Mouse (Mus musculus) regulatory T cell (primary cell): ENCODE measurements around the gene Cmtr1.

Experiments
- in situ Hi-C: fragments of 300-600 bp; cut with MboI, MseI; formaldehyde crosslinking; loops from one replicate; pipeline ENCODE4 v1.15.1; 2025; ENCODE audit warnings: high pct_unique_total_duplicates

Cmtr1 gene

DNA sequence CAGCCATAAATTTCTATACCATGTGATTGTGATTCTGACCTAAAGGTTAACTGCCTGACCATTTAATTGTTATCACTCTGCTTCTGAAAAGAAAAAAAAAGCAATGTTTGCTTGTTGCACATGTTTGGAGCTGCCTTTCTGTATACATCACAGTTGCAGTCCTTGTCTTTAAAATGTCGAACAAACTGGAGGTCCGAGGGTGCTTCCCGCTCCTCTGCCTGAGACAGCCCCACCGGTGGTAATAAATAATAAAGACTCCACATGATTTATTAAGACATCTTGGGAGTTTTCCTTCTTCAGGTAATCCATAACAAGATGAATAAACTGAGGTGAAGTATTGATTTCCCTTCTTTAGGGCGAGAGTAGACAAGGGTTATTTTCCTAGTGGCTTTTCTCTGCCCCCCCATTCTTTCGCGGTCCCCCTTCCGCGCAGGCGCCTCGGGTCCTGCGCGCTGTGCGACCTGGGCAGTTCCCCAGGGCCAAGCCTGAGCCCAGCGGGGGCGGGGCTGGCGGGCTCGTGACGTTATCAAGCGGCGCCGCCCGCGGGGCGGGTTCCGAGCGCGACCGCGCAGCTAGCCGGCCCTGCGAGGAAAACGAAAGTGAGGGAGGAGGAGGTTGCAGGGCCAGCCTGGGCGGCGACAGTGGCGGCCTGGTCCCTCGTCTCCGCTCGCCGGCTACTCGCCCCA lies at the start of gene Cmtr1:
Gene Cmtr1, plus strand, starts transcription at position 520 of the 686 bp plus-strand sequence.
- in situ Hi-C loops, result no loop called here

DNA sequence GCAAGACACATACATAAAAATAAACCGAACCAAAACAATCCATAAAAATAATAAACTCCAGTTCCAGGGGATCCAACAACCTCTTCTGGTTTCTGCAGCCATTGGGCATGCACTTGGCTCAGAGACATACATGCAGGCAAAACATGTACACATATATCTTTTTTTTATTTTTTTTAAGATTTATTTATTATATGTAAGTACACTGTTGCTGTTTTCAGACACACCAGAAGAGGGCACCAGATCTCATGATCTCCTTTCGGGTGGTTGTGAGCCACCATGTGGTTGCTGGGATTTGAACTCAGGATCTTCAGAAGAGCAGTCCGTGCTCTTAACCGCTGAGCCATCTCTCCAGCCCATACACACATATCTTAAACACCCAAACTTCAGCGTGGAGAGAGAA lies 46.9 kb upstream of the Cmtr1 start:
- in situ Hi-C loops, result loop anchor here (5.0 kb wide), 1 partner anchor 86 kb away; no protein-coding TSS in a partner anchor

DNA sequence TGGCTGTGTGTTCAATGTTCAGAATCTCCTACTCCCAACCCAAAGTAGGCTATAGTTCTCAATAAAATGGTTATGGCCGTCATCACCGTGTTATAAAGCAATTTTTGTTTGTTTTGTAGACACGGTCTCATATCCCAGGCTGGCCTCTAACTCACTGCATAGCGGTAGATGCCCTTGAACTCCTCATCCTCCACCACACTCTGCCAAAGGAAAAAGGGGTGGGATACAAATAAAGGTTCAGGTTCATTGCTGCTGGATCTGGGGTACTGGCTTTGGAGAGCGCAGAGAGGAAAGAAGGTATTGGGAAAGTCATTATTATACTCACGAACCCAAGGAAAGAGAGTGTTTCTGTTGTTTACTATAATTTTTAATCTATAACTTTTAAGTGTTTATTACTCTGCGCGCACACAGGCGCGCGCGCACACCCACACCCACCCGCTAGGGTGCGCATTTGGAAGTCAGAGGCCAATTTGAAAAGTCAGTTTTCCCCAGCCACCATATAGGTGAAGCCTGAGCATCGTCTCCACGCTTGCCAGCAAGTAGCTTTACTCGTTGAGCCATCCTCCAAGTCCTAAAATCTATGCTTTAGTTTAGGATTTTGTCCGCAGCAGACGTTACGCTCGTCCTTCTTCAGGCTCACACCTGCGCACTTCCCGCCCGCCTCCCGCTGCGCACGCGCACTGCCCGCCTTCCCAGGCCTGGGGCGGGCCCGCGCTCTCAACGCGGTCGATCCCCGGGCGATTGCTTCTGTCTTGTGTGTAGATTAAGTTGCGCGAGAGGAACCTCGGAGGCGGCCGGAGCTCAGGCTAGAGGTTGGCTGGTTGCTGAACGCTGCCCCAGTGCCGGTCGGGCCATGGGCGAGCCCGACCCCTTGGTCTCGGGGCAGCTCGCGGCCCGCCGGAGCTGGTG lies 46.0 kb upstream of the Cmtr1 start, which contains the start of the genes Rnf8 and Gm28043:
Gene Rnf8, plus strand, starts transcription at position 676 of the 909 bp plus-strand sequence.
Gene Gm28043, plus strand, starts transcription at position 762 of the 909 bp plus-strand sequence.
- in situ Hi-C loops, result loop anchor here (5.0 kb wide), 1 partner anchor 87 kb away; no protein-coding TSS in a partner anchor

DNA sequence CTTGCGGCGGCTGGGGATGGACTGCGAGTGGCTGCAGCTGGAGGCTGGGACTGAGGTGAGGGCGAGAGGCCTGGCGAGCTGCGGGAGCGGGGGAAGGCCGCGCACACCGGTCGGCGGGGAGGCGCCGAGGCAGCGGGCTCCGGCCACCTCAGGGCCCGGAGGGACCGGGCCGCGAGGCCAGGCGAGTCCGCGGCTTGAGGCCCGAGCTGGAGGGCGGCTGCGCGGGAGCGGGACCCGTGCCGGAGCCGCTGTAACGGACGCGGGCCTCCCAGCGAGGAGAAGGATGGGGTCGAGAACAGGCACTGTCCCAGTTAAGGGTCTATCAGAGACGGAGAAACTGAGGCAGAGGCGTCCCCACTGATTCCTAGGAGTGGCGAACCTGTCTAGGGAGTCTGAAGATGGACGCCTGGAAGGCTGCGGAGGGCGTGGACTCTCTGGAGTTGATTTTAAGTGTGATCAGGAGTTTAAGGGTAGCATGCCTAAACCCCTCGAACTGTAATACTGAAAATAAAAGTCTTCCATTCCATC lies 45.3 kb upstream of the Cmtr1 start:
- in situ Hi-C loops, result no loop called here

DNA sequence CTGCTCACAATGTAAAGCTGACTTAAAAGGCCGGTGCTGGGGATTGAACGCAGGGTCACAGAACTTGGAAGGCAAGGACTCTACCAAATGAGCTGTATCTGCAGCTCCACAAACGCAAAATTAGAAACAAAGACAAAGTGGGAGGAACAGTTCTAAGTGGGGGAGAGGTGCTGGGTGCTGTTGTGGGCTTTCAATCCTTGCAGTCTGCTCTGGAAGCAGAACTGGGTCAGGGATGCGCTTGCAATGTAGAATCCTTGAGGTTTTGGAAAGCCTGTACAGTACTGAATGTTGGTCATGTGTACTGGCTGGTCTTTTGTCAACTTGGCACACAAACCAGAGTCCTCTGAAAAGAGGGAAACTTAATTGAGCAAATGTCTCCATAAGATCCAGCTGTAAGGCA lies 44.8 kb upstream of the Cmtr1 start:
- in situ Hi-C loops, result no loop called here

DNA sequence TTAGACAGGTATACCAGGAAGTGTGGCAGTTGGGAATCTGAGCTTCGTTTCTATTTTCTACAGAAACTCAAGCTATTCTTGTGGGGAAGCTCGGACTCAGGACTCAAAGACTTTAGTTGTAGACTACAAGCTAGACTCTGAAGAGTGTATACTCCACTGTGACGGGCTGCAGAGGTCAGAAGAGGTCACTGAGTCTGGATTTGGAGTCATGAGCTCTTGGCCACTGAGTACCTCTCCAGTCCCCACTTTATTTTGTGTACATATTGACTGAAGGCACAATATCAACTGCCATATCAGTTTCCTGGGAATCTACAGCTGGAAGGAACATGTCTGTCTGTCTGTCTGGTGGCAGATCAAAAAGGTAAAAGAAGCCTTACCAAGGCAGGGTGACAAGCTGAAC lies 41.2 kb upstream of the Cmtr1 start:
- in situ Hi-C loops, result no loop called here

DNA sequence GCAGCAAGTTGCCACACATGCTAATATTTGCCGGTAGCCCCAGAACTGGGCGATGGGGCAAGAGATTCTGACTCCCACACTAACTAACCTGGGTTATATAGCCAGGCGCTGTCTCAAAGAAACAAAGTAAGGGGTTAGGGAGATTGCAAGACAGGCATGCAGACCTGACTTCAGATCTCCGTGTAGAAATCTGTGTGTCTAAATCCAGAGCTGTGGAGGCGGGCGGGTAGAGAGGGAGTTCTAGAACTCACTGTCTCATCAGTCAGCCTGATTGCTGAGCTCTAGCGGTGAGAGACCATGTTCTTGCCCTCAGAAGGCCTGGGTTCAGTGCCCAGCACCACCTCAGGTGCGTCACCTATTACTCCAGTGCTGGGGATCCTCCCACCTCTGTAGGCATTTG lies 36.9 kb upstream of the Cmtr1 start:
- in situ Hi-C loops, result no loop called here

DNA sequence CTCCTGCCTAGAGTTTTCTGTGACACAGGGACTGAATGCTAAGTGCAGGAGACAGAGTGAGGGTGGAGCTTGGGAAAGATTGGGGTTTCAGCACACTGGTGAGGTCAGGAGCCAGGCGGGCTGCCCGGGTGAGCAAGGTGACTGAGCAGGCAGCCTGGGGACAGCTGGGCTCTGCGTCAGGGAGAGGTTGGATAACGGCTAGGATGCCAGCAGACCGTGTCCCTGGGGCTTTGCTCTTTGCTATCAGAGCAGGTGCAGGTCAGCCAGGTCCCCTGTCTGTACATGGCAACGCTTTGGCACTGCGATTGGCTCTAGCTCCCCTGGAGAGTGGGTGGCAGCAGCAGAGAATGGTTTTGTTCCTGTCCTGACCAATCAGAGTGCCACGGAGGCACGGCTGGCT lies 33.1 kb upstream of the Cmtr1 start:
- in situ Hi-C loops, result no loop called here

DNA sequence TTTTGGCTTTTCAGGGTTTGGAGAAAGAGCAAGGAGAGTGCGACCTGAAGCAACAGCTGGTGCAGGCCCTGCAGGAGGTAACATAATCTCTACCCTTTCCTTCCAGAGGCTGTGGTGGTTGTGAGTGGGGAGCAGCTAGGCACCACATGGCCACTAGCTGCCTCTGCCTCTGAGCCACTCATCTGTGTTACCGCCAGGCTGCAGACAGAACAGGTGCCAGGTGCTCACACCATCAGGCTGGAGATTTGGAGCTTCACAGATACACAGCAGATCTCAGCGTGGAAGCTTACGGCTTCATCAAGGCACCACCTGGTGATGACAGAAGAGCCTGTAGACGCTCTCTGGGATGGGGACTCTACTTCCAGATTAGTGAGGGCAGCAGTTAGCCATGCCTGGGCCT lies 31.4 kb upstream of the Cmtr1 start:
- in situ Hi-C loops, result no loop called here

DNA sequence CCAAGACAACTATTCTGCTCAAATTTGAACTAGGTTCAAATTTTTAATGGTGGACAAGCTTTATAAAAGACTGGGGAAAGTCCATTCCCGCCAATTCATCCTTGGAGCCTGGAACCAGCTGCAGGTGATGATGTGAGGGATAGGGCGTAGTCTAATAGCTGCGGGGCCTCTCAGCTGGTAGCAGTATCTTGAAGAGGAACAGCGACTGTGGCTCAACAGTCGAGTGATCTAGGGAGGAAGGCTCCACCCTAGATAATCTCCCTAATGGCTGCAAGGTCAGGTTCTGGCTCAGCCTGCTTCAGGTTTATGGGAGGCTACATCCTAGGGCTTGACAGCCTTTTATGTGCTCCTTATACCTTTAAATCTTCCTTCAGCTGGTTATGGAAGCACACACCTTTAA lies 30.8 kb upstream of the Cmtr1 start:
- in situ Hi-C loops, result no loop called here

DNA sequence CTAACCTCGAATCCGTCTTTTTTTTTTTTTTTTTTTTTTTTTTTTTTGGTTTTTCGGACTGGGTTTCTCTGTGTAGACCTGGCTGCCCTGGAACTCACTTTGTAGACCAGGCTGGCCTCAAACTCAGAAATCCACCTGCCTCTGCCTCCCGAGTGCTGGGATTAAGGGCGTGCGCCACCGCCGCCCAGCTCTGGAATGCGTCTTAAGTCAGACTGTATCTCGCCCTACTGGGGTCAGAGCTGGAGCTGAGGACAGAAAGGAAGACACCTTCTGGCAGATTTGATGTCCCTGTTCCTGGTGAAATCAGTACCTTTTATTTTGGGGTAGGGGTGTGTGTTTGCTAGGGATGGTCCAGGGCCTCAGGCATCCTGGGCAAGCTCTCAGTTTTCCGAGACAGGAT lies 28.1 kb upstream of the Cmtr1 start:
- in situ Hi-C loops, result no loop called here

DNA sequence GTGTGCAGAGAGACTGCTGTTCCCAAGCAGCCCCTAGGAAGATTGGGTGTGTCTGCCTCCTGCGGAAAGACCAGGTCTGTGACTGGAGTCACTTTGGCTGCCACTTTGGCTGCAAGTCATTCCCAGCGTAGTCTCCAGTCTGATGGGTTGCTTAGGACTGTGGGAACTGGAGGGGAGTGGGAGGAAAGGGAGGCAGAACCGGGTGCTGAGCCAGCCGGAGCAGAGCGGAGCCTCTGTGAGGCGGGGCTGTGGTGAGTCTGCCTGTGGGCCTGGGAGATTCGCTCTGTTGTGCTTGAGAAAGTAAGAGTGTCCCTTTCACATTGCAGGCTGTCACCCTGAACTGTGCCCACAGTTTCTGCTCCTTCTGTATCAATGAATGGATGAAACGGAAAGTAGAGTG lies 24.9 kb upstream of the Cmtr1 start:
- in situ Hi-C loops, result no loop called here

DNA sequence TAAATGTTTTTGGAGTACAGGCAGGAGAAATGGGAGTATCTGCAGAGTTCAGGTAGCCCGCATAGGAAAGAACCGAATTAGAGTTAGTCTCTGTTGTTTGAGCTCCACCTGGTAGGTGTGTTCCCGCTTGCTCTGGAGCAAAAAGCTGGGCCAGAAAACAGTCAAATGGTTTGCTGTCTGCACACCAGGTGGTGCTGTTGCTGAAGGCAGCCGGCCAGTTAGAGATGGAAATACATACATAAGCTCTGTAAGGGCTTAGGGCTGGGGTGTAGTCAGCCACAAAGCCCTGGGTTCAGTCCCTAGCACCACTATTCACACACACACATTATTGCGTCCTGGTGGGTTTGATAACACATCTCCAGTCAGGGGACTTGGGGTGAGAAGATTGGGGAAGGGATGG lies 24.3 kb upstream of the Cmtr1 start:
- in situ Hi-C loops, result no loop called here

DNA sequence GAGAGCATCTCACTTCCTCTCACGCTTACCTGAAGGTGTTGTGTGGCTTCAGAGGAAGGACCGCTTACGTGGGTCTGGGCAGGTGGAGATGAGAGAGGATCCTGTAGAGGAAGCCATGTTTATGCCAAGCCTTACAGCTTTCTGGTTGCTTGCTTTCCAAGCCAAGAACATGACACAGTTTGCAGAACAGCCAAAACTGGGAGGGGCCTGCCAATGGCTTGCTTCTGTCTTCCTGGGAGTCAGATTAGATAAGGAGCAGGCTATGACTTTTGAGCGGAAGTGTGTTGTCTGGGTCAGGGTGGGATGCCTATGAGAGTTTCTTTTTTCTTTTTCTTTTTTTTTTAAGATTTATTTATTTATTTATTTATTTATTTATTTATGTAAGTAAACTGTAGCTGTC lies 23.0 kb upstream of the Cmtr1 start:
- in situ Hi-C loops, result no loop called here

DNA sequence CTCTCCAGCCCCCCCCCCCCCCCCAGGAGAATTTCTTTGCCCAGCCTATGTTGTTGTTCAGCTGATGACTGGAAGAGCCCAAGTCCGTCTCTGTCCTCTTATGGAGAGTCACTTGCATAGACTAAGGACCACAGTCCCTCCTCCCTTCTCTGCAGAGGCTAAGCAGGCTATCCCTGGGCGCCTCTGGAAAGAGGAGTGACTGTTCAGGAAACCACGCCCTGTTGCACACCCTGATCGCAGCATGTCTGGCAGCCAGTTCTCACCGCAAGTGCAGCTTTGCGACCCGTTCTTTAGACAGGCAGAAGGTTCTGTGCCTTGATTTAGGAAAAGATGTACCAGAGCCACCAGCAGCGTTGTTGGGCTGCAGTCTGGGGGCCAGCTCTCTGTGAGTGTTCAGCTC lies 22.5 kb upstream of the Cmtr1 start:
- in situ Hi-C loops, result no loop called here

DNA sequence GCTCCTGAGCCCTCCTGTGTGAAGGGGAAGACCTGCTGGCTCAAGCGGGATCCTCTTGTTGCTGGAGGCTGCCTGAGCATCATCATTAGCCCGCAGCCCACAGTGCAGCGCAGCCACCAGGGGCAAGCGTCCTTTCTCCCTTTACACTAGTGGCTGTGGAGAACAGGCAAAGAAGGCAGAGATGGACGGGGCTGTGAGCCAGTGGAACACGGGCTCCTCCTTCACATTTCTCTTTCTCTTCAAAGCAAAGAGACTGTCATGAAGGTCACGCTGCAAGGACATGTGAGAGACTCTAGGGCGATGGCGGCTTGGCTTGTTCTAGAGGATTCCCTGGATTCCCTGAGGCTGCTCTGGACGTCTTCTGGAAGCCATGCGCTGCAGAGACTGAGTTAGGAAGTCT lies 19.4 kb upstream of the Cmtr1 start:
- in situ Hi-C loops, result no loop called here

DNA sequence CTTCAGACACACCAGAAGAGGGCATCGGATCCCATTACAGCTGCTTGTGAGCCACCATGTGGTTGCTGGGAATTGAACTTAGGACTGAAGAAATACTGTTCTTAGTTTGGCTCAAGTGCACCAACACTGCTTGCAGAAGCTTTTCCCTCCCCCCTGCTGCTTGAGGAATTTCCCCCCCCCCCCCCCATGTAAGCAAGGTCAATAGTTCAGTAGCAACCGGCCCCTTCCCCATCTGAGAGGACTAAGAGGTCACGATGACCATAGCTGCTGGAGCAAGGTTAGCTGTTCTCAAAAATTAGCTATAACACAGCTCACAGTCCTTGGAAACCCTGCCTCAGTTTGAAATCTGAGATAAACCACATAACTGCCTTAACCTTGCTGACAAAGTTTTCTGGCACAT lies 18.2 kb upstream of the Cmtr1 start:
- in situ Hi-C loops, result no loop called here

DNA sequence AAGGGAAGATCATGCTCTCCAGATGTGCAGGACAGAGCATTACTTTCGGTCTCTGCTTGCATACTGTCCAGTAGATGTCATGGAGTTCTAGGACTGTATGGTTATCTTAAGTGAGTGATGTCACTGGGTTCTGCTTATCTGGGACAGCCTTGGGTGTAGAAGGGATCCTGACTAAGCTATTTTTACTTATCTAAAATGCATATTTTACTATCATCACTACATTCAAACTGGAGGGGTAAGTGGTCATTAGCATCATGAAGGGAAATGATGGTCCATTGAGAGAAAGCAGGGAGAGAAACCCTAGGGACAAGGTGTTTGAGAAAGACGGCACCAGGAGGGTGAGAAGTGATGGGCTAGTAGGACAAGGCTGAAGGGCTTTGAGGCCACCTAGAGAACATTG lies 2.1 kb upstream of the Cmtr1 start:
- in situ Hi-C loops, result no loop called here

DNA sequence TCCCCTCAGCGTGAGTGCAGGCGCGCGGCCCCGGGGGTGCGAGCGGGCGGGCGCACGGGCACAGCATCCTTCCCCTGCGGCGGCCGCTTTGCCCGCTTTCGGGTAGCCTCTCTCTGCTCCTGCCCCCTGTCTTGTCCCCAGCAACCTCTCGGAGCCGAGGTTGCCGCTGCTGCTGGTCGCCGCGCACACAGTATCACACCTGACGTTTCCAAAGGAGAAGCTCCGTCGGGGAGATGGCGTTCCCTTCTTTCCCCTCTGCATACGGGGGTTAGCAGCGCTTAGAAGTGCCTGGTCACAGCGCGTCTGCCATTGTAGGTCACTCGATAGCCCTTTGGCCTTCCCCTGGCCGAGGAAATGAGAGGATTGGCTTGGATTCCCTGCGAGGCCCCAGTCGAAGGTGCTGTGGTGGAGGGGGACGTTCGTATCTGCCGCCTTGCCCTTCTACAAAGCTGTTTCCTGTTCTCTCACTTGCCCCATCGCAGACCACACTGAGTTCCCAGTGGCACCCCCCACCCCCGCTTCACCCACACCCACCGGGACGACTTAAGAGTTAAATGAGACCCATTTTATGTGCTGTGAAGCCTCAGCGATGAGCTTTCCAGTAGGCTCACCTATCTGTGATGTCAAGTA lies 482 bp downstream of the Cmtr1 start:
- in situ Hi-C loops, result no loop called here

DNA sequence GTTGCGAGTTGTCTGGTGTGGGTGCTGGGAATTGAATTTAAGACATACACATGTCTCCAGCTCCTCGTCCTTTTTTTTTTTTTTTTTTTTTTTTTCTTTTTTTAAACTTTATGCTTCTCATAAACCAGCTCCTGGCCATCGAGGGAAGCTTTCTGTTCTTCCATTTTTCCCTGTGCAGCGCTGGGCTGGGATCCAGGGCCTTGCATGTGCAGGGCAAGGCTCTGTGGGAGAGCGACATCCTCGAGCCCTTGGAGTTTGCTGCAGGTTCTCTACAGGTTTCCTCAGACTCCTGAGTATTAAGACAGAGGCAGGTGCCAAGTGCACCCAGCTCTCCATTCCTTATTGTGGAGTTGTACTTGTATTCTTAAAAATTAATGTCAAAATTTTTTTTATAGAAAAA lies 1.8 kb downstream of the Cmtr1 start:
- in situ Hi-C loops, result no loop called here

DNA sequence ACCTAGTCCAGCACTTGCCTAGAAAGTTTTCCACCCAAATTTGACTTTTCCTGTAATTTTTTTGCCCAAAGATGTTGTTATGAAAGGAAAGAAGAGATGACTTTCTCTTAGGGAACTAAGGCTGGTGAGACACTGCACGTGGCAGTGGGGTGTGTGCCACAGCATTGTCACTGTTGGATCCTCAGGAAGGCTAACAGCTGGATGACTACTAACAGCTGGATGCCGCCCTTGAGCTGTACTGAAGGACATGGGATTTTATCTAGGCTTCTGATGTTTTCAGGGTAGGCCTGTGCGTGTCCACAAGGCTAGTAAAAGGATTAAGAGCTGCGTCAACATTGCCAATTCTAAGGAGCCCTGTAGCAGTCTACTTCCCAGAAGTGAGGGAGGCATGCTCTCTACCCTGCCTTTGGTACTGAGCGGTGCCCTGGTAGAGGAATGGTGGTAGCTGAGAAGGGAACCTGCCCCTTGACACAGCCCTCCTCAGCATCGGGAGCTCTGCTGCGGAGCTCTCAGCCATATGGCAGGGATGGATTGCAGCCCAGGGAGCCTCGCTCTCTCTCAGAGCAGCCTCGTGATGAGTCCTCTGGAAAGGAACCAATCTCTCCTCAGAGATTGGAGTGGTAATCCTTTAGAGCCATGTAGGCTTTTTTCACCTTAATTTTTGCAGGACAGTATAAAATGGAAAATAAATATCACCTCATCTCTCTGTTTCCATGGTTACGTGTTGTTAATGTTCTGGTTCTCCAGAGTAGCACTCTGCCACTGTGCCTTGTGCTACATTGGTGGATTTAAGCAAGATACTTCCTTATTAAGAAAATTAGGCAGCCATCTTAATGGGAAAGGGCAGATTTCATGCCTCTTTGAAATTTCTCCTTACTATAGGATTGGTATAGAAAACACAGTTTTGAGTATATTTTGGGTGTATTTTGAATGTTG lies 7.9 kb downstream of the Cmtr1 start:
- in situ Hi-C loops, result no loop called here
